8 mouse cellular contexts compared by ENCODE assay signal in genomic region chr13:72640131-72640521, GRCm38 (mm10). TPM values are rescaled to one million over a fixed set of nuclear protein-coding genes. Genes with fewer than 3 reads are reported as not detected.
A peak's percentile ranks its signal among the peaks of the same experiment; 100 is the strongest.
DNase-seq lines count a peak whose midpoint lies in the region; ATAC-seq lines count a peak whose summit lies in the region.

No protein-coding gene starts in this region.

- no peaks in the 10 kb centered on the region for H3K9me3 ChIP-seq in heart, embryonic 12.5 days (replicated peaks)

- intact Hi-C loops in left cerebral cortex, postnatal 36 days (cut with DNase I): no loop called here

- WGBS in heart, embryonic 12.5 days: 3% methylated on average over 11 of the region's 11 CpGs

- H3K36me3 ChIP-seq in heart, embryonic 12.5 days: no peaks in the 10 kb centered on the region

- H3K27ac ChIP-seq in brown adipose tissue, adult 24 weeks (replicated peaks; ENCODE audit: low read depth, low read length): no peak overlapping the region
- H3K27ac ChIP-seq in heart, embryonic 12.5 days (ENCODE audit: poor library complexity, severe bottlenecking): no peak overlapping the region

- H3K27me3 ChIP-seq in heart, embryonic 12.5 days (replicated peaks): peaks cover 80% of the 10 kb centered on the region

- H3K4me1 ChIP-seq in brown adipose tissue, adult 24 weeks (ENCODE audit: control insufficient read depth, insufficient read depth, insufficient read length, low read length): no peaks in the 10 kb centered on the region; the same call in none of the 2 replicates
- peaks cover 17% of the 10 kb centered on the region for H3K4me1 ChIP-seq in heart, embryonic 12.5 days (replicated peaks)

- ATAC-seq in heart, embryonic 12.5 days (ENCODE audit: insufficient number of reproducible peaks, low FRiP score): no peak

- H3K4me3 ChIP-seq in brown adipose tissue, adult 24 weeks (ENCODE audit: insufficient read depth, low read depth, low read length): peak overlapping the region; percentile 59
- peak overlapping the region; percentile 49 for H3K4me3 ChIP-seq in heart, embryonic 12.5 days

- H3K4me2 ChIP-seq in heart, embryonic 12.5 days: peak overlapping the region; percentile 75

- DNase-seq in adrenal gland, postnatal 10 days: peak; percentile 38
- no peak for DNase-seq in adrenal gland, postnatal 4 days (ENCODE audit: low spot score in 2 of 2)
- peak; percentile 53 to 87 for DNase-seq in kidney, postnatal 36 days
- DNase-seq in mesoderm, embryonic 11.5 days (ENCODE audit: low read depth, low spot score): peak; percentile 36
- DNase-seq in ovary, postnatal 14 days (ENCODE audit: low spot score): no peak
- no peak for DNase-seq in left cerebral cortex, postnatal 36 days (ENCODE audit: low spot score in 2 of 2)

- peak overlapping the region; percentile 45 for H3K9ac ChIP-seq in heart, embryonic 12.5 days

RNA-seq across cellular contexts. Expression of gene Irx2, which starts 11.5 kb away (rescaled TPM):
- under 1 TPM; 0.42 to 0.60 TPM for total RNA-seq in adrenal gland, postnatal 10 days (2021)
- total RNA-seq in adrenal gland, postnatal 4 days (2021): 1 to 10 TPM; 1.8 to 4.9 TPM
- 0.67 and 0.79 TPM in 2 replicates for polyA plus RNA-seq in brown adipose tissue, adult 24 weeks (2012; ENCODE audit: insufficient read depth, insufficient read length, missing spikeins)
- 15.3 and 15.5 TPM in 2 replicates for polyA plus RNA-seq in heart, embryonic 12.5 days (2016; fragmentation: Nextera tagmentation; extraction: Ambion mirVana)
- total RNA-seq in left cerebral cortex, postnatal 36 days (2021): not detected

Comparison
In these comparisons a context has a peak if more than half of its experiments do, and no peak if none do; other contexts are left out.
1. DNase-seq: peak in adrenal gland, postnatal 10 days (single experiment), kidney, postnatal 36 days (2 of 2) and mesoderm, embryonic 11.5 days (single experiment); none in adrenal gland, postnatal 4 days (0 of 2), ovary, postnatal 14 days (single experiment) and left cerebral cortex, postnatal 36 days (0 of 2).